Mouse (Mus musculus): ENCODE data around the gene Trp53i13. TPM values are rescaled to one million over a fixed set of nuclear protein-coding genes. Genes with fewer than 3 reads are reported as not detected.

Gene Trp53i13
- polyA plus RNA-seq, 2 experiments from 2014 or later = 9.8 to 11.2 TPM

- no peak for ATAC-seq
Measured at GRCm38 (mm10) chr11:77492311-77492871, 23.4 kb downstream of the Trp53i13 start.

GRCm38 (mm10) chr11:77491502-77492291, 24.1 kb downstream of the Trp53i13 start:
- no peak for ATAC-seq

GRCm38 (mm10) chr11:77491123-77491501, 24.7 kb downstream of the Trp53i13 start:
- peak; percentile 63 for ATAC-seq

- no peak for ATAC-seq
Measured at GRCm38 (mm10) chr11:77490451-77490850, 25.3 kb downstream of the Trp53i13 start.

DNA sequence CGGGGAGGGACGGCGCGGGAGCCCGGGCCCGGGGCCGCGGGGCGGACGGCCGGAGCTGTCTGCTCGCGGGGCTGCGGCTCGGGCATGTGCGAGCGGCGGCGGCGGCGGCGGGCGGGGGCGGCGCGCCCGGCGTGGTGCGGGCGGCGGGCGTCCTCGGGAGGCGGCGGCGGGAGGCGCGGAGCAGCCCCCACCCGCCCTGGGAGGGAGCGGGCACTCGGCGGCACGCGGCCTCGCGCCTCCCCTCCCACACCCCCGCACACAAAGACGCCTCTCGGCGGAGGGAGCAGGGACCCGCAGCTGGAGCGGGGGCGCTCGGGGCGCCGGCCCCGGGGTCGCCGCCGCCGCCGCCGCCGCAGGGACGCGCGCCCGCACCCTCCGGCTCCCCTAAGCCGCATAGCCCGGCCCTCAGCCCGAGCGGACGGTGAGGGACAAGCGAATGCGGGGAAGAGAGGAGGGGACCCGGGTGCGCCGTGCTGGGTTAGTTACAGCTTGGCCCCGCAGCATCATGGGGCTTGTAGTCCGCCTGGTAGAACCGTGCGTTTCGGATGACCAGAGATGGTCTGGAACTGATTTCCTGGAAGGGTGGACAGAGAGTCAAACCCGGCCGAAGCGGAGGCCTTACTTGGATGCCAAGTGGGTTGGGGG, 26.1 kb downstream of the Trp53i13 start, which contains the start of gene Ankrd13b:
TSS of gene Ankrd13b (minus strand) at position 88 of the 645 bp plus-strand sequence.
- ATAC-seq = no peak

- ATAC-seq = no peak
Measured at GRCm38 (mm10) chr11:77488771-77489581, 26.8 kb downstream of the Trp53i13 start.

DNA sequence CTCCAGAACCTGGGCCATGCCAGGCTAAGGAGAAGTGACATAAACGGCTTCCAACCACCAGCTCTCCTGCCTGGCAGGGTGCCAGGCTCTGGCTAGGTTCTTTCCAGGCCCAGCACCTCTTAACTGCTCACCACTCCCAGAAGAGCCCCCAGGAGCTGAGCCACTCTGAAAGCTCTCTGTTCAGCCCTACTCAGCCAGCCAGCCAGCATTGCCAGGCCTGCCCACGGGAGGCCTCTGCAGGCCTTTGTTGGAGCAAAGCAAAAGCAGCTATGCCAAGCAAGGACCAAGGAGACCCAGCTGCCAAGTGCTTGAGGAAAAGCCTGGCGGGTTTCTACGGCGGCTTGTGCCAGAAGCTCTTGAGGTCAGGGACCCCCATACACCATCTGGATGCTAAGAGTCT, 29.0 kb downstream of the Trp53i13 start:
- ATAC-seq = no peak

DNA sequence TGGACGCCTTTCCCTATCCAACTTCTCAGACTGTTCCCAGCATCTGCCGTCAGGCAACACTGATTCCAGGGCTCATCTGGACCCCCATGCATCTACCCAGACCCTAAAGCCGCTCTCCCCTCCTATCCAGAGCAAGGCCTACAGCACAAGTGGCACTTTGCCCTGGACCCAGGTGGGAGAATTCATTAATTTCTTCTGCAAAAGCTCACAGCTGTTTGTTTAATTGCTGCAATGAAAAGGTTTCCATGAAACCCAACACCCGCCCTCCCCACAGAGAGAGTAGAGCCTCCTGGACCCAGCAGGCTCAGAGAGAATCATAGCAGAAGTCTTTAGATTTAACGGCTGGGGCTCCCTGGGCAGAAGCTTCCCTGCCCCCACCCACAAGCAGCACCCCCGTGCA, 30.6 kb downstream of the Trp53i13 start:
- no peak for ATAC-seq

- peak; percentile 99 for ATAC-seq
Measured at GRCm38 (mm10) chr11:77483510-77484255, 32.1 kb downstream of the Trp53i13 start.

DNA sequence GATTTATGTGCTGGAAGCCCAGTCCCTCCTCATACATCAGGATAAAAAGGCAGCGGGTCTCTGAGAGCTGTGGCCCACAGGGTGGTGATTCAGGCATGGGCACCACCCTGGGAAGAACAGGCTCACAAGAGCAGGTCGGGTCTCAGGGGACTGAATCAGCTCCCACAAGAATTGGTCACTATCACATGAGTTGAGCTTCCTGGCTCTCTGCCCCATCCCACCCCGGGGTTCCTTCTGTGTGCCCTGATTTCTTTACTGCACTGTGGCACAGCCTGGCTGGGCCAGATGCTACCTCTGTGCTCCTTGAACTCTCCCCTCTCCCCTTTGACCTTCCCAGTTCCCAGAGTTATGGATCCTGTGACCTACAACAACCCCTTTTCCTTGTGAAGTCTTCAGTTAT, 32.7 kb downstream of the Trp53i13 start:
- ATAC-seq = no peak

- no peak for ATAC-seq
Measured at GRCm38 (mm10) chr11:77476895-77477294, 38.9 kb downstream of the Trp53i13 start.

- ATAC-seq = no peak
Measured at GRCm38 (mm10) chr11:77476216-77476615, 39.6 kb downstream of the Trp53i13 start.

- no peak for ATAC-seq
Measured at GRCm38 (mm10) chr11:77472775-77473174, 43.0 kb downstream of the Trp53i13 start.

DNA sequence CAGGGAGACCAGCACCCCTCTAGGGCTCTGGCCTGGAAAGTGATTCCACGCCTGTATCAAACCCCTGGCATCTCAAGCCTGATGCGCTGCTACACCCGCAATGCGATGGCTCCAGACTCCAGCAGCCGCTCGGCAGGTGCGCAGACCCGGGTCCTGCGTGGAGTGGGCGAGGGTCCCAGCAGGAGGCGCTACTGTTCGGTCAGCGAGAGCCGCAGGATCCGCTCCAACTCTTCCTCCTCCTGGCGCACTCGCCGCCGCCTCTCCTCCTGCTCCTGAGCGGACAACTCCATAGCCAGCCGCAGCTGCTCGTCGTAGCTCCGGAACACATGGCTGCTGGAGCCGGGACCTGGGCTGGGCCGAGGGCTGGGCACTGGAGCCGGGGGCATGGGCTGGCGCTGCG, 44.4 kb downstream of the Trp53i13 start:
- ATAC-seq = no peak

- ATAC-seq = no peak
Measured at GRCm38 (mm10) chr11:77468397-77468796, 47.4 kb downstream of the Trp53i13 start.

DNA sequence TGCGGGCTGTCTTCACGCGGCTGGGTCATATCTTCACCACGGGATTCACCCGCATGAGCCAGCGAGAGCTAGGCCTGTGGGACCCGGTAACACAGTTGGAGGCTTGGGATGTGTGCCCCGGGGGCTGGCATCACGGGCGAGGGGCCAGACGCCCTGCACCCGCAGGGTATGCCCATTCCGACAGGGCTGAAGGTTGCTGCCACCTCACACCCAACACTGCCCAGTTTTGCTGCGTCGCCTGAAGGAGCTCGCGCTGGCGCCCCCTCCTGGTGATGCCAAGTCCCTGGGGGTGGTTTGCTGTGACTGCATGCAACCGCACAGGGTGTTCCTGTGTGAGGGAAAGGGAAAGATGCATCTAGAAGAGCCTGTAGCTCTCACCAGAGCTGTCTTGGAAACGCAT, 48.0 kb downstream of the Trp53i13 start:
- ATAC-seq = peak; percentile 77

DNA sequence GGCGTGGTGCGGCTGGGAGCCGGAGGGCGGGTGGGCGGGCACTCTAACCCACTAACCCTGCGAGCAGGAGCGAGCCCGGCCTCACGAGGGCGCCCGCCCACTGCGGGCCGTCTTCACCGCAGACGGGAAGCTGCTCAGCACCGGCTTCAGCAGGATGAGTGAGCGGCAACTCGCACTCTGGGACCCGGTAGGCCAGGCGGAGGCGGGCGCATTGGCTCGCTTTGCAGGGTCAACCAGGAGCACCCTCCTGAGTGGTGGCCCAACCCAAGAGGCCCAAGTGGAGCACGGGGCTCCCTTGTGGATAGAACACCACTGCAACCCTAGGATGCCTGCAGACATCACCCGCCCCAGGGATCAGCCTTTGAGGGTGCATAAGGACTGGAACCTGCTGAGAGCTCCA, 48.6 kb downstream of the Trp53i13 start:
- peak; percentile 84 for ATAC-seq

GRCm38 (mm10) chr11:77466544-77466943, 49.2 kb downstream of the Trp53i13 start:
- no peak for ATAC-seq

DNA sequence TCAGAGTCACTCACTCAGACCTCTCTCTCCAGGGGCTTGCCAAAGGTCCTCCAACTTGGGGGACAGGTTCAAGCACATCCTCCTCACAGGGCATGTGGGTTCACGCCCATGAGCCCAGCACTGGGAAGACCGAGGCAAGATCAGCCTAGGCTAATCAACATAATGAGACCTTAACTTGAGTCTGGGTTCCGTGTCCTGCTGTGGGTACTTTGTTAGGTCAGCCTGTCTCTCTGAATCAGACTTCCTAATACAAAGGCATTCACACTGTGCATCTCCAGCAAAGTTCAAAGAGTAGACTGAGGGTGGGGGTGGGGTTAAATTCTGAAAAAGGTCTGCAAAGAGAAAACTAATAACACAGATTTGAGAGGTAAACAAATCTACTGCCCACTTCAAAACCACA, 50.7 kb downstream of the Trp53i13 start:
- ATAC-seq = no peak

DNA sequence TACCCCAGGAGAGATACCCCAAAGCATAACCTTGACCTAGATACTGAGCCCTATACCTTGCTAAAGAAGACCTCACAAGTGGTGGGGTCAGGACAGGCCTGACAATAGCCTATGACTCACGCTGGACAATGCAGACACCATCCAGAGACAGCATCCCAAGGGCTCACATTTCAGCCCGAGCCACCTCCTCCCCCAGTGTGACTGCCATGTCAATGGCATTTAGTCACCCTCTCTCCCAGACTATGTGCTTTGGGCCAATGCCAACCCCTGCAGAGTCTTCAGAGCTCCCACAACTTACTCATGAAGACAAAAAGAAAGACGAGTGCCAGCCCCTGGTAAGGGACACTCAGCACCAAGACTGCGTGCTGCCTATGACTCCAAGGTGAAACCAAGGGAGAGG, 51.1 kb downstream of the Trp53i13 start:
- ATAC-seq = no peak

DNA sequence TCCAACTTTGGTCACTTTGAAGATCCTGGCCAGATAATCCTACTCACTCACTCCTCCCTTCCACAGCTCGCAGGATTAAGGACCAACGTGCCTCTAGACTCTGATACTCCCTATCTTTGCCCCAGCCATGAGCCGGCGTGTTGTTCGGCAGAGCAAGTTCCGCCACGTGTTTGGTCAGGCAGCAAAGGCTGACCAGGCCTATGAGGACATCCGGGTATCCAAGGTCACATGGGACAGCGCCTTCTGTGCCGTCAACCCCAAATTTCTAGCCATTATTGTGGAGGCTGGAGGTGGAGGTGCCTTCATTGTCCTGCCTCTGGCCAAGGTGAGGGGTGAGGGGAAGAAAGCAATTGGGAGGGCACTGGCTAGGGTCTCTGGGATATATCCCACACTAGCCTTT, 52.0 kb downstream of the Trp53i13 start:
- no peak for ATAC-seq

- ATAC-seq = no peak
Measured at GRCm38 (mm10) chr11:77463101-77463445, 52.7 kb downstream of the Trp53i13 start.

All from activated CD4-positive, CD25-positive, alpha-beta regulatory T cell, adult 4 months (primary cell).